Mouse (Mus musculus): ENCODE measurements around the gene Prdm5. TPM values are rescaled to one million over a fixed set of nuclear protein-coding genes. Genes with fewer than 3 reads are reported as not detected.

Prdm5 gene
- polyA plus RNA-seq, 1 experiment: 0.13 TPM

- Histone ChIP-seq H3K27me3 (ENCODE audit: control insufficient read depth, insufficient read depth, low read length) (no peaks in the 10 kb centered on the region), H3K4me1 (ENCODE audit: control insufficient read depth, insufficient read depth, insufficient read length, low read length) (no peaks in the 10 kb centered on the region), H3K27ac (ENCODE audit: insufficient read depth, low read depth, low read length) (no peak overlapping the region)
These were observed 49.9 kb downstream of the Prdm5 start for GRCm38 (mm10) chr6:65828656-65829055.

GRCm38 (mm10) chr6:65831443-65831842 is 52.7 kb downstream of the Prdm5 start:
- Histone ChIP-seq H3K4me1 (ENCODE audit: control insufficient read depth, insufficient read depth, insufficient read length, low read length) (no peaks in the 10 kb centered on the region), H3K27ac (ENCODE audit: insufficient read depth, low read depth, low read length) (no peak overlapping the region), H3K4me3 (ENCODE audit: low read depth, low read length) (no peak overlapping the region), H3K36me3 (ENCODE audit: control insufficient read depth, insufficient read depth, low read length) (no peaks in the 10 kb centered on the region), H3K27me3 (ENCODE audit: control insufficient read depth, insufficient read depth, low read length) (no peaks in the 10 kb centered on the region)
- TF ChIP-seq CTCF (IDR thresholded peaks at IDR 0.05; ENCODE audit: extremely low read depth, insufficient read length, insufficient replicate concordance, low read depth, low read length) (no peak), POLR2A (IDR thresholded peaks at IDR 0.05; ENCODE audit: low read depth, low read length) (no peak)
- WGBS: 80% methylated on average over 5 of the region's 5 CpGs

More at GRCm38 (mm10) chr6:65828656-65829055, 49.9 kb downstream of the Prdm5 start:
- WGBS: 64% methylated on average over 1 of the region's 1 CpGs
- H3K36me3 ChIP-seq (ENCODE audit: control insufficient read depth, insufficient read depth, low read length): no peaks in the 10 kb centered on the region
- TF ChIP-seq POLR2A (IDR thresholded peaks at IDR 0.05; ENCODE audit: low read depth, low read length) (no peak), CTCF (IDR thresholded peaks at IDR 0.05; ENCODE audit: extremely low read depth, insufficient read length, insufficient replicate concordance, low read depth, low read length) (no peak)
- H3K4me3 ChIP-seq (ENCODE audit: low read depth, low read length): no peak overlapping the region

GRCm38 (mm10) chr6:65834013-65834412 is 55.2 kb downstream of the Prdm5 start:
- 88% methylated on average over 4 of the region's 4 CpGs for WGBS
- TF ChIP-seq CTCF (IDR thresholded peaks at IDR 0.05; ENCODE audit: extremely low read depth, insufficient read length, insufficient replicate concordance, low read depth, low read length): no peak
- TF ChIP-seq POLR2A (IDR thresholded peaks at IDR 0.05; ENCODE audit: low read depth, low read length): no peak
- Histone ChIP-seq H3K27me3 (ENCODE audit: control insufficient read depth, insufficient read depth, low read length) (no peaks in the 10 kb centered on the region), H3K36me3 (ENCODE audit: control insufficient read depth, insufficient read depth, low read length) (no peaks in the 10 kb centered on the region), H3K4me1 (ENCODE audit: control insufficient read depth, insufficient read depth, insufficient read length, low read length) (no peaks in the 10 kb centered on the region), H3K4me3 (ENCODE audit: low read depth, low read length) (no peak overlapping the region), H3K27ac (ENCODE audit: insufficient read depth, low read depth, low read length) (no peak overlapping the region)

GRCm38 (mm10) chr6:65842579-65842978 is 63.8 kb downstream of the Prdm5 start:
- Histone ChIP-seq H3K27me3 (ENCODE audit: control insufficient read depth, insufficient read depth, low read length) (no peaks in the 10 kb centered on the region), H3K36me3 (ENCODE audit: control insufficient read depth, insufficient read depth, low read length) (no peaks in the 10 kb centered on the region), H3K27ac (ENCODE audit: insufficient read depth, low read depth, low read length) (no peak overlapping the region), H3K4me3 (ENCODE audit: low read depth, low read length) (no peak overlapping the region), H3K4me1 (ENCODE audit: control insufficient read depth, insufficient read depth, insufficient read length, low read length) (no peaks in the 10 kb centered on the region)
- TF ChIP-seq CTCF (IDR thresholded peaks at IDR 0.05; ENCODE audit: extremely low read depth, insufficient read length, insufficient replicate concordance, low read depth, low read length): no peak
- no peak for TF ChIP-seq POLR2A (IDR thresholded peaks at IDR 0.05; ENCODE audit: low read depth, low read length)
- WGBS: 84% methylated on average over 4 of the region's 4 CpGs

GRCm38 (mm10) chr6:65849127-65849526 is 70.3 kb downstream of the Prdm5 start:
- 68% methylated on average over 4 of the region's 4 CpGs for WGBS
- no peak for TF ChIP-seq CTCF (IDR thresholded peaks at IDR 0.05; ENCODE audit: extremely low read depth, insufficient read length, insufficient replicate concordance, low read depth, low read length)
- no peak for TF ChIP-seq POLR2A (IDR thresholded peaks at IDR 0.05; ENCODE audit: low read depth, low read length)

GRCm38 (mm10) chr6:65849687-65850086 is 70.9 kb downstream of the Prdm5 start:
- H3K36me3 ChIP-seq (ENCODE audit: control insufficient read depth, insufficient read depth, low read length): no peaks in the 10 kb centered on the region
- no peak overlapping the region for H3K27ac ChIP-seq (ENCODE audit: insufficient read depth, low read depth, low read length)
- no peaks in the 10 kb centered on the region for H3K27me3 ChIP-seq (ENCODE audit: control insufficient read depth, insufficient read depth, low read length)
- H3K4me1 ChIP-seq (ENCODE audit: control insufficient read depth, insufficient read depth, insufficient read length, low read length): no peaks in the 10 kb centered on the region
- no peak overlapping the region for H3K4me3 ChIP-seq (ENCODE audit: low read depth, low read length)
- 75% methylated on average over 3 of the region's 3 CpGs for WGBS
- TF ChIP-seq POLR2A (IDR thresholded peaks at IDR 0.05; ENCODE audit: low read depth, low read length) (no peak), CTCF (IDR thresholded peaks at IDR 0.05; ENCODE audit: extremely low read depth, insufficient read length, insufficient replicate concordance, low read depth, low read length) (no peak)

More at GRCm38 (mm10) chr6:65849127-65849526, 70.3 kb downstream of the Prdm5 start:
- Histone ChIP-seq H3K36me3 (ENCODE audit: control insufficient read depth, insufficient read depth, low read length) (no peaks in the 10 kb centered on the region), H3K4me3 (ENCODE audit: low read depth, low read length) (no peak overlapping the region), H3K4me1 (ENCODE audit: control insufficient read depth, insufficient read depth, insufficient read length, low read length) (no peaks in the 10 kb centered on the region), H3K27ac (ENCODE audit: insufficient read depth, low read depth, low read length) (no peak overlapping the region), H3K27me3 (ENCODE audit: control insufficient read depth, insufficient read depth, low read length) (no peaks in the 10 kb centered on the region)

- Histone ChIP-seq H3K36me3 (ENCODE audit: control insufficient read depth, insufficient read depth, low read length) (no peaks in the 10 kb centered on the region), H3K4me1 (ENCODE audit: control insufficient read depth, insufficient read depth, insufficient read length, low read length) (no peaks in the 10 kb centered on the region), H3K4me3 (ENCODE audit: low read depth, low read length) (no peak overlapping the region), H3K27ac (ENCODE audit: insufficient read depth, low read depth, low read length) (no peak overlapping the region), H3K27me3 (ENCODE audit: control insufficient read depth, insufficient read depth, low read length) (no peaks in the 10 kb centered on the region)
- 84% methylated on average over 3 of the region's 3 CpGs for WGBS
- TF ChIP-seq POLR2A (IDR thresholded peaks at IDR 0.05; ENCODE audit: low read depth, low read length): no peak
- no peak for TF ChIP-seq CTCF (IDR thresholded peaks at IDR 0.05; ENCODE audit: extremely low read depth, insufficient read length, insufficient replicate concordance, low read depth, low read length)
These were observed 71.4 kb downstream of the Prdm5 start for GRCm38 (mm10) chr6:65850221-65850620.
